Mouse (Mus musculus): ENCODE measurements around the gene Zswim7. TPM values are rescaled to one million over a fixed set of nuclear protein-coding genes. Genes with fewer than 3 reads are reported as not detected.
"Not testable (repeated sequence)": the region's sequence is repeated elsewhere in the genome, so short reads cannot be mapped to it uniquely, and the experiment has no call there.

The Zswim7 gene
- polyA plus RNA-seq, 1 experiment from 2014 or later, result 19.2 TPM

- no peak overlapping the region for H3K27ac ChIP-seq (ENCODE audit: low read depth, low read length)
- DNase-seq (ENCODE audit: low spot score), result no peak
- ATAC-seq (ENCODE audit: low FRiP score), result no peak
- no peaks in the 10 kb centered on the region for H3K4me1 ChIP-seq (replicated peaks; ENCODE audit: control insufficient read depth, insufficient read depth, low read length)
- H3K9ac ChIP-seq (ENCODE audit: low read depth, low read length), result no peak overlapping the region
- no peak overlapping the region for H3K4me2 ChIP-seq (replicated peaks; ENCODE audit: low read depth, low read length)
- no peaks in the 10 kb centered on the region for H3K9me3 ChIP-seq (ENCODE audit: control insufficient read depth, low read length)
- H3K36me3 ChIP-seq (ENCODE audit: control insufficient read depth, insufficient read depth, low read length), result 0 out of 2 replicates have a peak, but pooled peaks cover 2% of the 10 kb centered on the region
- H3K27me3 ChIP-seq (ENCODE audit: control insufficient read depth, insufficient read depth, low read length), result no peaks in the 10 kb centered on the region
- H3K4me3 ChIP-seq (ENCODE audit: low read depth, low read length), result no peak overlapping the region
- WGBS, result 97% methylated on average over 2 of the region's 2 CpGs
Observed at GRCm38 (mm10) chr11:62294121-62294520, 12.9 kb upstream of the Zswim7 start.

DNA sequence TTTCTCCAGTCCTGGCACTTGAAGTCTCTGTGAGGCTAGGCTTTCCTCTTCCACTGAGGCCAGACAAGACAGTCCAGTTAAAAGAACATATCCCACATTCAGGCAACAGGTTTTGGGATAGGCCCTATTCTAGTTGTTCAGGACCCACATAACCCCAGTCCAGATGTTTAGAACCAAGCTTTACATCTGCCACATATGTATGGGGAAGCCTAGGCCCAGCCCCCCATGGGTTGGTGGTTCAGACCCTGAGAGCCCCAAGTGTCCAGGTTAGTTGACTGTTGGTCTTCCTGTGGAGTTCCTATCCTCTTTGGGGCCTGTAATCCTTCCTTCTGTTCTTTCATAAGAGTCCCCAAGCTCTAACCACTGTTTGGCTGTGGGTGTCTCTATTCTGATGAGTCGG, 6.5 kb upstream of the Zswim7 start:
- H3K9ac ChIP-seq (ENCODE audit: low read depth, low read length), result no peak overlapping the region
- no peaks in the 10 kb centered on the region for H3K9me3 ChIP-seq (ENCODE audit: control insufficient read depth, low read length)
- no peaks in the 10 kb centered on the region for H3K36me3 ChIP-seq (ENCODE audit: control insufficient read depth, insufficient read depth, low read length)
- no peak overlapping the region for H3K27ac ChIP-seq (ENCODE audit: low read depth, low read length)
- H3K4me1 ChIP-seq (replicated peaks; ENCODE audit: control insufficient read depth, insufficient read depth, low read length), result no peaks in the 10 kb centered on the region
- ATAC-seq (ENCODE audit: low FRiP score) (no peak), DNase-seq (ENCODE audit: low spot score) (no peak)
- H3K27me3 ChIP-seq (ENCODE audit: control insufficient read depth, insufficient read depth, low read length), result no peaks in the 10 kb centered on the region
- H3K4me3 ChIP-seq (ENCODE audit: low read depth, low read length), result no peak overlapping the region
- no peak overlapping the region for H3K4me2 ChIP-seq (replicated peaks; ENCODE audit: low read depth, low read length)
- 84% methylated on average over 1 of the region's 1 CpGs for WGBS

DNA sequence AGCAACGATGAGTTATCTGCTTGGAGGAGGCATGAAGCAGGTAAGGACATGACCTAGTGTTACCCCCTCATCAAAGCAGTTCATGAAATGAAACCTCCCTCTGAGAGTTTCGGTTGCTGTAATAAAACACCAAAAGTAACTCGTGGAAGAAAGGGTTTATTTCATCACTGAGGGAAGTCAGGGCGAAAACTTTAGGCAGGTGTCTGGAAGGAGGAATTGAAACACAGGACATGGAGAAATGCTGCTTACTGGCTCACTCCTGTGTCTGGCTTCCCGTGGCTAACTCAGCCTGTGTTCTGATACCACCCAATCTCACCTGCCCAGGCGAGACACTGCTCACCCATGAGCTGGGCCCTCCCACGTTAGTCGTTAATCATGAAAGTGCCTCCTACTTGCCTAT, 3.8 kb upstream of the Zswim7 start:
- no peak for ATAC-seq (ENCODE audit: low FRiP score)
- H3K9me3 ChIP-seq (ENCODE audit: control insufficient read depth, low read length), result no peaks in the 10 kb centered on the region
- no peak for DNase-seq (ENCODE audit: low spot score)
- H3K27ac ChIP-seq (ENCODE audit: low read depth, low read length), result no peak overlapping the region
- no peak overlapping the region for H3K4me2 ChIP-seq (replicated peaks; ENCODE audit: low read depth, low read length)
- 93% methylated on average over 8 of the region's 8 CpGs for WGBS
- H3K4me3 ChIP-seq (ENCODE audit: low read depth, low read length), result no peak overlapping the region
- no peak overlapping the region for H3K9ac ChIP-seq (ENCODE audit: low read depth, low read length)
- H3K4me1 ChIP-seq (replicated peaks; ENCODE audit: control insufficient read depth, insufficient read depth, low read length), result no peaks in the 10 kb centered on the region; the same call in 1 of the 2 replicates
- no peaks in the 10 kb centered on the region for H3K27me3 ChIP-seq (ENCODE audit: control insufficient read depth, insufficient read depth, low read length)
- H3K36me3 ChIP-seq (ENCODE audit: control insufficient read depth, insufficient read depth, low read length), result no peaks in the 10 kb centered on the region

GRCm38 (mm10) chr11:62284020-62284419, 2.8 kb upstream of the Zswim7 start:
- WGBS, result 89% methylated on average over 3 of the region's 3 CpGs
- H3K27ac ChIP-seq (ENCODE audit: low read depth, low read length); H3K4me1 ChIP-seq (replicated peaks; ENCODE audit: control insufficient read depth, insufficient read depth, low read length); H3K4me3 ChIP-seq (ENCODE audit: low read depth, low read length); H3K36me3 ChIP-seq (ENCODE audit: control insufficient read depth, insufficient read depth, low read length); ATAC-seq (ENCODE audit: low FRiP score); H3K9me3 ChIP-seq (ENCODE audit: control insufficient read depth, low read length); H3K9ac ChIP-seq (ENCODE audit: low read depth, low read length); DNase-seq (ENCODE audit: low spot score); H3K4me2 ChIP-seq (replicated peaks; ENCODE audit: low read depth, low read length); H3K27me3 ChIP-seq (ENCODE audit: control insufficient read depth, insufficient read depth, low read length): not testable (repeated sequence)

- 2% methylated on average over 45 of the region's 57 CpGs for WGBS
- H3K4me2 ChIP-seq (replicated peaks; ENCODE audit: low read depth, low read length), result peak overlapping the region; percentile 72
- H3K4me1 ChIP-seq (replicated peaks; ENCODE audit: control insufficient read depth, insufficient read depth, low read length), result no peaks in the 10 kb centered on the region; the same call in 1 of the 2 replicates
- H3K36me3 ChIP-seq (ENCODE audit: control insufficient read depth, insufficient read depth, low read length), result no peaks in the 10 kb centered on the region
- DNase-seq (ENCODE audit: low spot score) (no peak), ATAC-seq (ENCODE audit: low FRiP score) (peak; percentile 78)
- H3K9me3 ChIP-seq (ENCODE audit: control insufficient read depth, low read length), result no peaks in the 10 kb centered on the region
- H3K27ac ChIP-seq (ENCODE audit: low read depth, low read length), result peak overlapping the region; percentile 77
- H3K9ac ChIP-seq (ENCODE audit: low read depth, low read length), result peak overlapping the region; percentile 89
- peak overlapping the region; percentile 77 for H3K4me3 ChIP-seq (ENCODE audit: low read depth, low read length)
- H3K27me3 ChIP-seq (ENCODE audit: control insufficient read depth, insufficient read depth, low read length), result no peaks in the 10 kb centered on the region
Observed at GRCm38 (mm10) chr11:62281601-62281997, 424 bp upstream of the Zswim7 start.

- no peaks in the 10 kb centered on the region for H3K27me3 ChIP-seq (ENCODE audit: control insufficient read depth, insufficient read depth, low read length)
- H3K4me2 ChIP-seq (replicated peaks; ENCODE audit: low read depth, low read length), result no peak overlapping the region
Observed at GRCm38 (mm10) chr11:62278027-62278426, 3.1 kb downstream of the Zswim7 start.

GRCm38 (mm10) chr11:62277086-62277485, 4.1 kb downstream of the Zswim7 start:
- H3K36me3 ChIP-seq (ENCODE audit: control insufficient read depth, insufficient read depth, low read length), result no peaks in the 10 kb centered on the region
- DNase-seq (ENCODE audit: low spot score) (no peak), ATAC-seq (ENCODE audit: low FRiP score) (no peak)
- no peak overlapping the region for H3K4me2 ChIP-seq (replicated peaks; ENCODE audit: low read depth, low read length)
- no peak overlapping the region for H3K9ac ChIP-seq (ENCODE audit: low read depth, low read length)
- no peaks in the 10 kb centered on the region for H3K9me3 ChIP-seq (ENCODE audit: control insufficient read depth, low read length)
- WGBS, result 56% methylated on average over 8 of the region's 8 CpGs
- no peaks in the 10 kb centered on the region for H3K27me3 ChIP-seq (ENCODE audit: control insufficient read depth, insufficient read depth, low read length)
- no peak overlapping the region for H3K27ac ChIP-seq (ENCODE audit: low read depth, low read length)
- no peaks in the 10 kb centered on the region; the same call in 1 of the 2 replicates for H3K4me1 ChIP-seq (replicated peaks; ENCODE audit: control insufficient read depth, insufficient read depth, low read length)
- no peak overlapping the region for H3K4me3 ChIP-seq (ENCODE audit: low read depth, low read length)

More at GRCm38 (mm10) chr11:62278027-62278426, 3.1 kb downstream of the Zswim7 start:
- Histone ChIP-seq H3K4me1 (replicated peaks; ENCODE audit: control insufficient read depth, insufficient read depth, low read length) (no peaks in the 10 kb centered on the region; the same call in 1 of the 2 replicates), H3K9me3 (ENCODE audit: control insufficient read depth, low read length) (no peaks in the 10 kb centered on the region), H3K4me3 (ENCODE audit: low read depth, low read length) (no peak overlapping the region), H3K27ac (ENCODE audit: low read depth, low read length) (no peak overlapping the region), H3K9ac (ENCODE audit: low read depth, low read length) (no peak overlapping the region), H3K36me3 (ENCODE audit: control insufficient read depth, insufficient read depth, low read length) (no peaks in the 10 kb centered on the region)
- ATAC-seq (ENCODE audit: low FRiP score) (no peak), DNase-seq (ENCODE audit: low spot score) (peak; percentile 82)
- WGBS, result 29% methylated on average over 5 of the region's 5 CpGs

GRCm38 (mm10) chr11:62270851-62271250, 10.3 kb downstream of the Zswim7 start:
- H3K4me1 ChIP-seq (replicated peaks; ENCODE audit: control insufficient read depth, insufficient read depth, low read length), result peaks cover 4% of the 10 kb centered on the region; the same call in 1 of the 2 replicates
- H3K9ac ChIP-seq (ENCODE audit: low read depth, low read length), result no peak overlapping the region
- no peak overlapping the region for H3K27ac ChIP-seq (ENCODE audit: low read depth, low read length)
- ATAC-seq (ENCODE audit: low FRiP score), result no peak
- H3K36me3 ChIP-seq (ENCODE audit: control insufficient read depth, insufficient read depth, low read length), result no peaks in the 10 kb centered on the region
- H3K4me3 ChIP-seq (ENCODE audit: low read depth, low read length), result no peak overlapping the region
- DNase-seq (ENCODE audit: low spot score), result no peak
- H3K4me2 ChIP-seq (replicated peaks; ENCODE audit: low read depth, low read length), result no peak overlapping the region
- WGBS, result 69% methylated on average over 5 of the region's 5 CpGs
- no peaks in the 10 kb centered on the region for H3K9me3 ChIP-seq (ENCODE audit: control insufficient read depth, low read length)
- H3K27me3 ChIP-seq (ENCODE audit: control insufficient read depth, insufficient read depth, low read length), result no peaks in the 10 kb centered on the region

GRCm38 (mm10) chr11:62269097-62269496, 12.1 kb downstream of the Zswim7 start:
- no peak for DNase-seq (ENCODE audit: low spot score)
- 79% methylated on average over 12 of the region's 12 CpGs for WGBS
- Histone ChIP-seq H3K4me1 (replicated peaks; ENCODE audit: control insufficient read depth, insufficient read depth, low read length) (peaks cover 7% of the 10 kb centered on the region; the same call in 1 of the 2 replicates), H3K4me2 (replicated peaks; ENCODE audit: low read depth, low read length) (no peak overlapping the region), H3K9ac (ENCODE audit: low read depth, low read length) (no peak overlapping the region), H3K9me3 (ENCODE audit: control insufficient read depth, low read length) (no peaks in the 10 kb centered on the region), H3K27ac (ENCODE audit: low read depth, low read length) (no peak overlapping the region), H3K4me3 (ENCODE audit: low read depth, low read length) (no peak overlapping the region), H3K27me3 (ENCODE audit: control insufficient read depth, insufficient read depth, low read length) (no peaks in the 10 kb centered on the region), H3K36me3 (ENCODE audit: control insufficient read depth, insufficient read depth, low read length) (no peaks in the 10 kb centered on the region)
- ATAC-seq (ENCODE audit: low FRiP score), result no peak

All from hindbrain, embryonic 11.5 days (tissue).